In the genomic region with DNA sequence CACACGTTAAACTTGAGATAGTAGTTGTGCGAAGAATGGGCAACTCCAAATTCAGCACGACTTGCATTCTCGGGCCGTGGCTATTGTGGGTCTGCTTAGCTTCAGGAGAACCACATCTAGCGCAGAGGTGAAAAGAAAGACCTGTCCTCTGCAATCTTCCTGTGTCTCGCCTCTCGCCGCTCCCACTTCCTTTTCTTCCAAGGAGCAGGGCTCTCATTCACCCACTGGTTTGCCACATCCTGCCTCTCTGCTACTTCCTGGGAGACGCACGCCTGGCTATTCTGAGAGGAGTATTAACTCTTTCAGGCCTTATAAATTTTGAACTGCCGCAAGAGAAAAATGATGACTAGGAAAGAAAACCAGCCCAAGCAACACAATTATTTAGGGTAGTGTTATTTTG, we compare ENCODE assay signal across 12 mouse cellular contexts. TPM values are rescaled to one million over a fixed set of nuclear protein-coding genes. Genes with fewer than 3 reads are reported as not detected.
A peak's percentile ranks its signal among the peaks of the same experiment; 100 is the strongest.
DNase-seq lines count a peak whose midpoint lies in the region; ATAC-seq lines count a peak whose summit lies in the region.
"Had no signal": no experiment of that assay in that cellular context is flagged by ENCODE, and none has a peak within 500 bp of the region (broad histone marks: within the 10 kb centered on the region; RNA-seq: fewer than 3 reads in every experiment).

No protein-coding gene starts in this region.

- DNase-seq in spleen, postnatal 36 days (ENCODE audit: low spot score in 2 of 2) = peak; percentile 4 to 10
- no peak for DNase-seq in spleen, postnatal 14 days (ENCODE audit: low spot score in 2 of 2)
- peak; percentile 44 for DNase-seq in naive thymus-derived CD4-positive, alpha-beta T cell, adult 2 months (ENCODE audit: low read depth)
- no peak for DNase-seq in gastrocnemius, postnatal 10 days
- DNase-seq in urinary bladder, postnatal 25 days (ENCODE audit: low spot score) = no peak
- DNase-seq: cerebellum, adult 18-20 months; heart, postnatal 14 days; kidney, adult 18-20 months; layer of hippocampus, adult 9-11 months; right cerebral cortex, adult 18-20 months had no signal

- peak; percentile 17 to 56; a peak in 3 of 4 replicates for ATAC-seq in hematopoietic stem cell, adult 5-6 weeks (replicated peaks in 1 of 2; ENCODE audit: insufficient read depth in 1 of 2, low FRiP score in 2 of 2, low TSS enrichment in 1 of 2, low read depth in 1 of 2, poor library complexity in 2 of 2, severe bottlenecking in 2 of 2)
- ATAC-seq in erythroblast, adult 5-6 weeks (replicated peaks; ENCODE audit: low FRiP score, poor library complexity, severe bottlenecking) = no peak

RNA-seq across cellular contexts. Expression of gene Uchl4, which starts 7.3 kb away (rescaled TPM):
- total RNA-seq in hematopoietic stem cell, adult 5-6 weeks (2017) = 1.4 TPM in 1 of 2 replicates, not detected in the other
- total RNA-seq in gastrocnemius, postnatal 10 days (2021) = 1 to 10 TPM; 2.0 to 2.9 TPM
- total RNA-seq in erythroblast, adult 5-6 weeks (2015; ENCODE audit: low replicate concordance) = not detected in 2 replicates
- 0.26 TPM in 1 of 2 replicates, not detected in the other for total RNA-seq in erythroblast, adult 5-6 weeks (2017; ENCODE audit: low replicate concordance)

RNA-seq across cellular contexts. Expression of gene Map2k1, which starts 25.7 kb away (rescaled TPM):
- total RNA-seq in hematopoietic stem cell, adult 5-6 weeks (2017) = 47.4 and 50.0 TPM in 2 replicates
- total RNA-seq in gastrocnemius, postnatal 10 days (2021) = 10 to 100 TPM; 69.8 to 71.6 TPM
- total RNA-seq in erythroblast, adult 5-6 weeks (2015; ENCODE audit: low replicate concordance) = 12.5 and 15.7 TPM in 2 replicates
- 9.9 and 18.9 TPM in 2 replicates for total RNA-seq in erythroblast, adult 5-6 weeks (2017; ENCODE audit: low replicate concordance)

RNA-seq across cellular contexts. Expression of gene Snapc5, which starts 48.7 kb away (rescaled TPM):
- total RNA-seq in hematopoietic stem cell, adult 5-6 weeks (2017) = 33.3 and 46.5 TPM in 2 replicates
- total RNA-seq in gastrocnemius, postnatal 10 days (2021) = 10 to 100 TPM; 17.4 to 17.5 TPM
- total RNA-seq in erythroblast, adult 5-6 weeks (2015; ENCODE audit: low replicate concordance) = 4.0 and 5.9 TPM in 2 replicates
- total RNA-seq in erythroblast, adult 5-6 weeks (2017; ENCODE audit: low replicate concordance) = 5.5 and 17.8 TPM in 2 replicates

RNA-seq across cellular contexts. Expression of gene Tipin, which starts 53.6 kb away (rescaled TPM):
- total RNA-seq in hematopoietic stem cell, adult 5-6 weeks (2017) = 200 and 258 TPM in 2 replicates
- 10 to 100 TPM; 19.2 to 24.3 TPM for total RNA-seq in gastrocnemius, postnatal 10 days (2021)
- total RNA-seq in erythroblast, adult 5-6 weeks (2015; ENCODE audit: low replicate concordance) = 49.3 and 88.6 TPM in 2 replicates
- 63.4 and 92.1 TPM in 2 replicates for total RNA-seq in erythroblast, adult 5-6 weeks (2017; ENCODE audit: low replicate concordance)

RNA-seq across cellular contexts. Expression of gene Rpl4, which starts 54.6 kb away (rescaled TPM):
- 3,004 and 3,174 TPM in 2 replicates for total RNA-seq in hematopoietic stem cell, adult 5-6 weeks (2017)
- 100 to 1,000 TPM; 811 to 822 TPM for total RNA-seq in gastrocnemius, postnatal 10 days (2021)
- 751 and 812 TPM in 2 replicates for total RNA-seq in erythroblast, adult 5-6 weeks (2015; ENCODE audit: low replicate concordance)
- 573 and 578 TPM in 2 replicates for total RNA-seq in erythroblast, adult 5-6 weeks (2017; ENCODE audit: low replicate concordance)

Comparison
In these comparisons a context has a peak if more than half of its experiments do, and no peak if none do; other contexts are left out.
1. DNase-seq: peak in spleen, postnatal 36 days (2 of 2) and naive thymus-derived CD4-positive, alpha-beta T cell, adult 2 months (single experiment); none in spleen, postnatal 14 days (0 of 2), gastrocnemius, postnatal 10 days (single experiment) and urinary bladder, postnatal 25 days (single experiment).